Mouse (Mus musculus): ENCODE measurements around the gene Cfap69. TPM values are rescaled to one million over a fixed set of nuclear protein-coding genes. Genes with fewer than 3 reads are reported as not detected.

Gene Cfap69
- polyA plus RNA-seq (2012; rRNA removed) = 5.7 and 8.8 TPM in 2 replicates

DNA sequence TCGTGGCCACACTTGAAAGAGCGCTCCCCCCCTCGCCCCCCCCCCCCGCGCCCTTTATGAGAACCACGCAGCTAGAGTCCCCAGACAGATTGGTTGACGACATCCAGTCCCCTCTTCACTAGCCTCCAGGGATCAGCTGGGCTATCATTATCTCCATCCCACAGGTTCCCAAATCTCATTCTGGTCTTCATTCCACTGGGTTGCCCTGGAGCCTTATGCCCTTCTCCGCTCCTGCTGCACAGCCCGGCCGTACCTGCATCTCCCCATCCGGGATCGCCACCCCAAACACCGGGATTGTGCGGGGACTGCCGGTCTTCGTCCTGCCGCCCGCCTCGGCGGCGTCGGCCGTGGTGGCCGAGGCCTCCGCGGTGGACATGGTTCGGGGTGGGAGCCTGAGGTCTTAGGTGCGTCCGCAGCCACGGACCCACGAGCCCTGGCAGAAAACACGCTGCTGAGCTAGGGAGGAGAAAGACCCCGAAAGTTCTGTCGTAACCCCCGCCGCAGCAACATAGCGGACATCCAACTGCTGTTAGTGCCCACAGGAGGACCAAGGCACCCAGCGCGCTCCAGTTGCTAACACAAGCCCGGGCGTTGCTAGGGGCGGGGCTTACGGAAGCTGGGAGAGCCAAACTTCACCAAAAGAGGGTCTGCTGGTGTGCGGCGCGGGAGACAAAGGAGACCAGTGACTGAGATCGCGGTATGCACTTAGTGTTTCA lies at the start of gene Cfap69:
TSS of gene Cfap69 (minus strand) at position 585 of the 716 bp plus-strand sequence.

DNA sequence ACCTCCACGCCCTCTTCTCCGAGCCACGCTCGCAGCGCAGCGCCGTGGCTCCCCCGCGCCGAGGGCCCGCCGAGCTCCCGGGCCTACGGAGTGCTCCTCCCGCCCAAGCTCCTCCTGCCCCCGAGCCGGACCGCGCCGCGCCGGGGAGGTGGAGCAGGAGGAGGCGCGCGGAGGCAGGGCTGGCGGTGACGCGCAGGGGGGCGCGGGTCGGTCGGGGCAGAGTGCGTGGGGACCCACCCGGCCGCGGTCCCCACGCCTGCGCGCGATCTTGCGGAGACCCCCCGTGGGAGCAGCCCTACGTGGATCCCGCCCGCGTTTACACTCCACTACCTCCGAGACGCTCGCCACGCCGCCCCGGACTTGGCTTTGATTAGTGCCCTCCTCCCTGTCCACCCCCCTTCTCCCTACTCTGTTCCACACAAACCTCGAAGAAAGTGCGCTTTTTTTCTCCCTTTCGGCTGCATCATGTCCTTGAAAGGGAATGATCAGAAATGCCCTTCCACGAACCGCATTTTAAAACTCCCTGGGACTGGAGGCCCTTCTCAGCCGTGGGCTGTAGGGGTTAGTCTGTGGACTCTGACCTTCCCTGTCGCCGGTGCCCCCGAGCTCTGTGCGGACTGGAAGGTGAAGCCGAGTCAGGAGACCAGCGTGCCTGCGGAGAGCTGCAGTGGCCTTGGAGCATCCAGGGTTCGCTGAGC lies 30.1 kb upstream of the Cfap69 start, which contains the start of gene Steap2:
TSS of gene Steap2 (minus strand) at position 623 of the 698 bp plus-strand sequence.

DNA sequence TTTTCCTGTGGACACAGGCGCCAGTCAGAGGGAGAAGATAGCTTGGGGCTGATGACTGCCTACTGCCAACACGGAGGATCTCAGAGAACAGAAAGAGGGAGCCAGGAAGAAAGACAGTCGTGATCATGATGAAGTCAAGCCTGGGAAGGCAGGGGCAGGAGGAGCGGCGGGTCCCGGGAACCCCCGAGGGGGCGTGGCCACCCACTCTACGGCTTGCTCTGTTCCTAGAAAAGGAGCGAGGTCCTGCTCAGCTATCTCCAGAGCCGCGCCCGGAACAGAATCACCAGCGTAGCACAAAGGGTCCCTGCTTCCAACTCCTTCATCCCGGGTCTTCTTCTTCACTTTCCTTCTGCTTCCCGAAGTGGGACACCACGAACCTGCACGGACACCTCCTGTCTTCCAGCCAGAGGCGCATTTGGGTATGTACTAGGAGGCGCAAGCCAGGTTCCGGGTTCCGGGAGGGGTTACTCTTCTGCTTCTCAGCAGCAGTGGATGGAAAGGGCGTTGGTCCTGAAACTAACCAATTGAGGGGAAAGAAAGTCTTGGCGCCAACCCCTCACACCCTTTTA lies 90.2 kb downstream of the Cfap69 start, which contains the start of gene Gm8773:
TSS of gene Gm8773 (plus strand) at position 51 of the 569 bp plus-strand sequence.

DNA sequence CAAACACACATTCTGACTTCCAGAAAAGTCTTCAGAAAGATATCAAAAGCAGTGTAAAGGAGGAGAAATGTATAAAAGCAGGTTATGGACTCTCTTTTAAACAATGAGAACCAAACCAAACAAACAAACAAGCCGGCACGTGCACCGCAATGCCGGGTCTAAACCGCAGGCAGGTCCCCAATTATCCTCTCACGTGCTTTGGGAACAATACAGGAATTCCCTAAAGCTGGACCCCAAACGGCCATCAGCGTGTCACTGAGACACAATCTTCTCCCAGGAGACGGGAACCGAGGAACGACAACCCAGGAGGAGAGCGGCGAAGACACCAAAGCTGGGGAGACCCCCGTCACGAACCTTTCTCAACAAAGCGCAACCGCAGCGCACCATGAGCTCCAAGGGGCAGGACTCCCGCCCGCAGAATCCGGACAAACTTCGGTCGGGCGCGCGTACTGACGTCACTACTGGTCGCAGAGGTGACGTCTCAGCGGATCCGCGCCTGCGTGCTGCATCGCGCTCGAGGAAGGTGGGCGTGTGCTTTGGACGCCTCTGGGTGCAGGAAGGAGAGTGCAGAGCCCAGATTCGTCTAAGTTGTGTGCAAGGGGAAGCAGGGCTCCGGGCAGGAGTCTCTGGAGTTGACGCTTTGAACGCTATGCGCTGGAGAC lies 104.8 kb downstream of the Cfap69 start, which contains the start of gene Gtpbp10:
TSS of gene Gtpbp10 (minus strand) at position 460 of the 662 bp plus-strand sequence.

Other genes with a start within 250 kb of the Cfap69 start
- gene Cdk14, start 243.9 kb downstream of the Cfap69 start, polyA plus RNA-seq (2012; rRNA removed) = 14.5 and 19.0 TPM in 2 replicates
- not detected in 2 replicates for gene 1700015F17Rik, start 185.1 kb downstream of the Cfap69 start, polyA plus RNA-seq (2012; rRNA removed)
- gene Cldn12, start 149.3 kb downstream of the Cfap69 start, polyA plus RNA-seq (2012; rRNA removed) = 26.0 and 28.4 TPM in 2 replicates
- 31.2 and 32.0 TPM in 2 replicates for gene Gtpbp10, start 104.7 kb downstream of the Cfap69 start, polyA plus RNA-seq (2012; rRNA removed)
- gene Gm8773, start 90.4 kb downstream of the Cfap69 start, polyA plus RNA-seq (2012; rRNA removed) = 1.6 and 2.5 TPM in 2 replicates
- 1.8 and 3.9 TPM in 2 replicates for gene Steap2, start 30.3 kb upstream of the Cfap69 start, polyA plus RNA-seq (2012; rRNA removed)
- gene Steap1, start 85.1 kb upstream of the Cfap69 start, polyA plus RNA-seq (2012; rRNA removed) = 2.0 and 2.8 TPM in 2 replicates

Measured in central nervous system, embryonic 11.5 days (tissue).